Mouse (Mus musculus) CD4-positive helper T cell, adult 2 months (primary cell): ENCODE results near the gene Gm10570.

ENCODE experiments used
- DNase-seq: peaks from one replicate; pipeline ENCODE4 v3.0.0-alpha.2; 2012; ENCODE audit warnings: low read depth, missing footprints, low spot score

Gene Gm10570

GRCm38 (mm10) chr4:130308231-130309081 lies at the start of gene Gm10570, which contains the start of gene Fabp3:
TSS of gene Gm10570 (minus strand) at chr4:130308674.
TSS of gene Fabp3 (plus strand) at chr4:130308595.
- peak; percentile 25 for DNase-seq

- no peak for DNase-seq
Measured at GRCm38 (mm10) chr4:130357946-130358345, 49.5 kb upstream of the Gm10570 start.

- DNase-seq: no peak
Measured at GRCm38 (mm10) chr4:130352588-130352987, 44.1 kb upstream of the Gm10570 start.

GRCm38 (mm10) chr4:130350690-130351422 lies 42.4 kb upstream of the Gm10570 start:
- DNase-seq: no peak

GRCm38 (mm10) chr4:130349666-130350065 lies 41.2 kb upstream of the Gm10570 start:
- no peak for DNase-seq

- peak; percentile 59 for DNase-seq
Measured at GRCm38 (mm10) chr4:130341691-130342090, 33.2 kb upstream of the Gm10570 start.

- no peak for DNase-seq
Measured at GRCm38 (mm10) chr4:130335867-130336266, 27.4 kb upstream of the Gm10570 start.

- no peak for DNase-seq
Measured at GRCm38 (mm10) chr4:130327366-130327765, 18.9 kb upstream of the Gm10570 start.

GRCm38 (mm10) chr4:130325446-130325845 lies 17.0 kb upstream of the Gm10570 start:
- no peak for DNase-seq

GRCm38 (mm10) chr4:130323607-130324006 lies 15.1 kb upstream of the Gm10570 start:
- no peak for DNase-seq

GRCm38 (mm10) chr4:130323165-130323564 lies 14.7 kb upstream of the Gm10570 start:
- no peak for DNase-seq

- no peak for DNase-seq
Measured at GRCm38 (mm10) chr4:130322567-130322966, 14.1 kb upstream of the Gm10570 start.

- DNase-seq: no peak
Measured at GRCm38 (mm10) chr4:130321640-130322039, 13.2 kb upstream of the Gm10570 start.

GRCm38 (mm10) chr4:130319564-130319963 lies 11.1 kb upstream of the Gm10570 start:
- no peak for DNase-seq

GRCm38 (mm10) chr4:130318122-130318521 lies 9.6 kb upstream of the Gm10570 start:
- no peak for DNase-seq

GRCm38 (mm10) chr4:130316691-130317090 lies 8.2 kb upstream of the Gm10570 start:
- DNase-seq: peak; percentile 34

GRCm38 (mm10) chr4:130315771-130316527 lies 7.5 kb upstream of the Gm10570 start:
- DNase-seq: no peak

- no peak for DNase-seq
Measured at GRCm38 (mm10) chr4:130313552-130313951, 5.1 kb upstream of the Gm10570 start.

GRCm38 (mm10) chr4:130312526-130312925 lies 4.1 kb upstream of the Gm10570 start:
- no peak for DNase-seq

GRCm38 (mm10) chr4:130309254-130309653 lies 780 bp upstream of the Gm10570 start:
- no peak for DNase-seq

GRCm38 (mm10) chr4:130307851-130308230 lies 633 bp downstream of the Gm10570 start:
- no peak for DNase-seq
